Mouse (Mus musculus) midbrain, embryonic 16.5 days (tissue): Measurements from ENCODE around the gene Arpin. TPM values are rescaled to one million over a fixed set of nuclear protein-coding genes. Genes with fewer than 3 reads are reported as not detected.

Experiments
- ATAC-seq: fragments of 200-750 bp; cut with Nextera tagmentation; 2 replicates; pipeline ENCODE4 v1.8.0; 2017; ENCODE audit warnings: moderate TSS enrichment
- H3K27ac ChIP-seq: fragments of 300-500 bp; sonication (generic); 2 replicates; pipeline ENCODE4 v1.5.1; 2014; ENCODE audit warnings: mild to moderate bottlenecking, low read length, mixed read lengths
- H3K27me3 ChIP-seq: fragments of 300-500 bp; sonication (generic); 2 replicates; pipeline ENCODE4 v1.6.1; 2014; ENCODE audit warnings: low read depth, low read length, mixed read lengths; ENCODE audit not compliant: control insufficient read depth, insufficient read depth
- H3K36me3 ChIP-seq: fragments of 300-500 bp; sonication (generic); 2 replicates; pipeline ENCODE4 v1.6.1; 2014; ENCODE audit warnings: mild to moderate bottlenecking, low read length, moderate library complexity, mixed read lengths; ENCODE audit not compliant: control insufficient read depth, insufficient read depth
- H3K4me1 ChIP-seq: fragments of 300-500 bp; sonication (generic); 2 replicates; pipeline ENCODE4 v1.6.1; 2014; ENCODE audit warnings: mild to moderate bottlenecking, low read length, mixed read lengths; ENCODE audit not compliant: control insufficient read depth, insufficient read depth
- H3K4me2 ChIP-seq: fragments of 300-500 bp; sonication (generic); 2 replicates; pipeline ENCODE4 v1.6.1; 2014; ENCODE audit warnings: mild to moderate bottlenecking, low read length, mixed read lengths
- H3K4me3 ChIP-seq: fragments of 300-500 bp; sonication (generic); 2 replicates; pipeline ENCODE4 v1.5.1; 2014; ENCODE audit warnings: low read depth, mild to moderate bottlenecking, low read length, moderate library complexity, mixed read lengths
- H3K9ac ChIP-seq: fragments of 300-500 bp; sonication (generic); 2 replicates; pipeline ENCODE4 v1.6.1; 2014; ENCODE audit warnings: low read depth, low read length, mixed read lengths
- H3K9me3 ChIP-seq: fragments of 300-500 bp; sonication (generic); replicated peaks from 2 replicates; pipeline ENCODE4 v1.6.1; 2014; ENCODE audit warnings: mild to moderate bottlenecking, low read length, mixed read lengths; ENCODE audit not compliant: control insufficient read depth, poor library complexity, severe bottlenecking
- WGBS: fragments of 180-500 bp; shearing (Covaris S2); extraction: QIAGEN DNeasy Blood & Tissue Kit; methylation state at CpG from one replicate; pipeline ENCODE4 v1.1.7; 2014; 5-methylcytosine and 5-hydroxymethylcytosine counted together
- polyA plus RNA-seq: library from polyadenylated mRNA; unstranded; fragments of >200 nt; fragmentation: Nextera tagmentation; extraction: Ambion mirVana; gene quantifications from 2 replicates; pipeline ENCODE4 v1.2.1, GENCODE M21; 2015

Arpin gene
- polyA plus RNA-seq, 1 experiment from 2014 or later: 21.2 TPM

GRCm38 (mm10) chr7:79950236-79950635, 15.1 kb upstream of the Arpin start:
- Histone ChIP-seq H3K9ac (no peak overlapping the region), H3K27ac (no peak overlapping the region), H3K9me3 (0 out of 2 replicates have a peak, but pooled peaks cover 3% of the 10 kb centered on the region), H3K4me3 (no peak overlapping the region), H3K4me1 (no peaks in the 10 kb centered on the region), H3K4me2 (no peak overlapping the region), H3K36me3 (no peaks in the 10 kb centered on the region), H3K27me3 (no peaks in the 10 kb centered on the region)
- ATAC-seq: no peak
- WGBS: 88% methylated on average over 6 of the region's 6 CpGs

- H3K9me3 ChIP-seq: no peaks in the 10 kb centered on the region
- H3K27me3 ChIP-seq: no peaks in the 10 kb centered on the region
- H3K4me1 ChIP-seq: peaks cover 13% of the 10 kb centered on the region; the same call in 1 of the 2 replicates
- H3K27ac ChIP-seq: no peak overlapping the region
- peak overlapping the region; percentile 80 for H3K4me2 ChIP-seq
- 8% methylated on average over 19 of the region's 19 CpGs for WGBS
- no peaks in the 10 kb centered on the region for H3K36me3 ChIP-seq
- H3K9ac ChIP-seq: peak overlapping the region; percentile 77
- ATAC-seq: no peak
- peak overlapping the region; percentile 52 for H3K4me3 ChIP-seq
Observed at GRCm38 (mm10) chr7:79935511-79936205, 499 bp upstream of the Arpin start.

DNA sequence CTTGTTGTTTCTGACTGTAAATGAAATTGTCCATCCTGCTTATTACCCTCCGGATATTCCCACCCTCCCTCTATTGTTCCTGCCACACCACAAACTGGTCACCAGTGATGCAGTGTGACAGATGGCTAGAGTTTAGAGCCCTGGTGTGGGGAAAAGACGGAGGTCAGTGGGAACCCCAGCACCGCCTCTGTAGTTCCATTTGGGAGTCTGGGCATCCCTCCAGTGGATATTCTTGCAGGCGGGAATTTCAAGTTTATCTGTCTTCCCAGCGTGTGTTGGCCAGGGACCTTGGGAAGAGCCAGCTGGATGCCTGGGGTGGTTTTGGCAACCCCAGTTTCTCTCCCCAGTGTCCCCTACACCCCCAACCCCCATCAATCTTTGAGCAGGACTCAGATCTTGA, 698 bp downstream of the Arpin start:
- 33% methylated on average over 5 of the region's 5 CpGs for WGBS
- H3K9ac ChIP-seq: peak overlapping the region; percentile 77
- peak overlapping the region; percentile 72 for H3K27ac ChIP-seq
- peaks cover 13% of the 10 kb centered on the region; the same call in 1 of the 2 replicates for H3K4me1 ChIP-seq
- H3K27me3 ChIP-seq: no peaks in the 10 kb centered on the region
- 0 out of 2 replicates have a peak, but pooled peaks have one; percentile 15 for ATAC-seq
- H3K9me3 ChIP-seq: no peaks in the 10 kb centered on the region
- H3K36me3 ChIP-seq: no peaks in the 10 kb centered on the region
- H3K4me2 ChIP-seq: peak overlapping the region; percentile 80
- H3K4me3 ChIP-seq: peak overlapping the region; percentile 52

DNA sequence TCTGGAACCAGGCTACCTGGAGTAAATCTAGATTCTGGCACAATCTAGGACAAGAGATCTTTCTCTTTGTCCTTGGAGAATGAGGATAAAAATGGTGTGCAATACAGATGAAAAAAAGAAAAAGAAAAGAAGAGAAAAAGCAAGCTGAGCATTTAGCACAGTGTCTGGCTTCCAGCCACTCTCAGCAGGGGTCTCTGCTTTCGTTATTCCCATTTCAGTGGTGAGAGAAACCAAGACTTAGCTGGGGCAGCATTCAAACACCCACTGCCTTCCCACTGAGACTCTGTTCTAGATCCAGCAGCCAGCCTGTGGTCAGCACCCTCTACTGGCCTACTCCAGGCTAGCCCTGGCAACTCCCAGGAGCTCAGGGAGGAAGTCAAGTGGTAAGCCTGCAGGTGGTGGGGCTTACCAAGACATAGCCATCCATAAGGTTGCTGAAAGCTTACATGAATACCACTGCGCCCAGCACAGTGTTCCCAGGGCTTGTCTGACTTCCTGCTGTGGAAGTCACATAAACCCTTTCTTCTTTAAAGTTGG, 6.6 kb downstream of the Arpin start:
- no peak overlapping the region for H3K9ac ChIP-seq
- WGBS: 75% methylated on average over 2 of the region's 2 CpGs

DNA sequence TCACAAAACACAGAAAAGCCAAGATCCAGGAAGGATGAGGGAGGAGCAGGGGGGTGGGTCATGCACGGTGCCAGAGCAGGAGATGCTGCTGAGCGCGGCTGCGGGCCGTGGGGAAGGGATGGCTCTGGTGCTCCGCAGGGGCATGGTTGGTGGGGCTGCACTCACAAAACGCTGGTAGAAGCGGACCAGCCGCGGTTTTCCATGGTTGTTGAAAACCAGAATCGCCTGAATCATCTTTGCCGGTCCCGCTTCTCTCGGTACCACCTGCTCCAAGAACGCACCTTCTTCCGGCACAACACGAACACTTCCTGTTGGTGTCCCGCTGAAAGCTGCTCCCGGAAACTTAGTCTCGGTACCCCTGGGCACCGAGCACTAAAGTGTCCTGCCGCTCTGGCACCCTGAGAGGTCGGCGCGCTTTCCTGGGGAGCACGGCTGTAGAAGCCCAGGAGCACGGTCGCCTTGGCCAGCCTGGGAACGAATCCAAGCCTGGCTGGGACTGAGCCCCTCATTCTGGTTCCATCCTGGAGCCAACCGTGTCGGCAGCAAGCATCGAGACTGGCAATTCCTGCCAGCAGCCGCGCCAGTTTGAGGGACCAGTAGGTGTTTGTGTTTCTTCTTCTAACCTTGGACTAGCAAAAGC, 14.7 kb downstream of the Arpin start, which contains the start of gene Ap3s2:
Ap3s2 (minus strand) TSS at position 306 of the 640 bp plus-strand sequence.
- peaks cover 7% of the 10 kb centered on the region for H3K4me1 ChIP-seq
- H3K4me3 ChIP-seq: peak within 1 kb of the TSS; percentile 84
- no peaks in the 10 kb centered on the region for H3K9me3 ChIP-seq
- peak within 1 kb of the TSS; percentile 66 for H3K4me2 ChIP-seq
- WGBS: under 1% methylated on average over 34 of the region's 34 CpGs
- ATAC-seq: peak; percentile 97
- no peaks in the 10 kb centered on the region for H3K36me3 ChIP-seq
- peak within 1 kb of the TSS; percentile 74 for H3K9ac ChIP-seq
- no peaks in the 10 kb centered on the region for H3K27me3 ChIP-seq
- H3K27ac ChIP-seq: peak within 1 kb of the TSS; percentile 83

More for the DNA sequence above, 6.6 kb downstream of the Arpin start:
- Histone ChIP-seq H3K4me3 (no peak overlapping the region), H3K4me2 (no peak overlapping the region), H3K9me3 (no peaks in the 10 kb centered on the region), H3K36me3 (peaks cover 9% of the 10 kb centered on the region; the same call in 1 of the 2 replicates), H3K4me1 (no peaks in the 10 kb centered on the region), H3K27ac (no peak overlapping the region), H3K27me3 (no peaks in the 10 kb centered on the region)
- no peak for ATAC-seq

DNA sequence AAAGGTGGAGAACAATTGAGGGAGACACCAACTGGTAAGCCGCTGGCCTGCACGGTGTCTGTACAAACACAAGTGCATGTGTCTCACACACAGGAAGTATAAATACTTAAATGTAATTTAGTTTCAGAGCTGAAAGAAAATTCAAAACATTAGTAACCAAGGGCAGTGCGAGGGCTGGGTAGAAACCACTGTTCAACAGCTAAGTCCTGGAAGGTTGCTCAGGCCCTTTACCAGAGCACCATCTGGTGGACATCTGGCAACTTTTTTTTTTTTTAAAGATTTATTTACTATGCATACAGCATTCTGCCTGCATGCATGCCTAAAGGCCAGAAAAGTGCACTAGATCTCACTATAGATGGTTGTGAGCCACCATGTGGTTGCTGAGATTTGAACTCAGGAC, 20.6 kb downstream of the Arpin start:
- ATAC-seq: peak; percentile 28; the same call in 1 of the 2 replicates
- no peak overlapping the region for H3K4me3 ChIP-seq
- no peaks in the 10 kb centered on the region for H3K27me3 ChIP-seq
- H3K4me1 ChIP-seq: peaks cover 3% of the 10 kb centered on the region
- no peak overlapping the region for H3K27ac ChIP-seq
- no peak overlapping the region for H3K4me2 ChIP-seq
- no peak overlapping the region for H3K9ac ChIP-seq
- no peaks in the 10 kb centered on the region for H3K9me3 ChIP-seq
- 76% methylated on average over 3 of the region's 3 CpGs for WGBS
- peaks cover 9% of the 10 kb centered on the region for H3K36me3 ChIP-seq

GRCm38 (mm10) chr7:79907356-79907755, 27.8 kb downstream of the Arpin start:
- no peak overlapping the region for H3K27ac ChIP-seq
- H3K9me3 ChIP-seq: no peaks in the 10 kb centered on the region
- 81% methylated on average over 2 of the region's 2 CpGs for WGBS
- H3K27me3 ChIP-seq: no peaks in the 10 kb centered on the region
- H3K36me3 ChIP-seq: peaks cover 16% of the 10 kb centered on the region
- no peak overlapping the region for H3K9ac ChIP-seq
- no peak for ATAC-seq
- H3K4me1 ChIP-seq: no peaks in the 10 kb centered on the region
- H3K4me3 ChIP-seq: no peak overlapping the region
- no peak overlapping the region for H3K4me2 ChIP-seq

GRCm38 (mm10) chr7:79906914-79907313, 28.2 kb downstream of the Arpin start:
- Histone ChIP-seq H3K4me2 (no peak overlapping the region), H3K36me3 (peaks cover 16% of the 10 kb centered on the region), H3K4me1 (no peaks in the 10 kb centered on the region), H3K27me3 (no peaks in the 10 kb centered on the region), H3K27ac (no peak overlapping the region), H3K9ac (no peak overlapping the region), H3K9me3 (no peaks in the 10 kb centered on the region), H3K4me3 (no peak overlapping the region)
- WGBS: 90% methylated on average over 3 of the region's 3 CpGs
- no peak for ATAC-seq

DNA sequence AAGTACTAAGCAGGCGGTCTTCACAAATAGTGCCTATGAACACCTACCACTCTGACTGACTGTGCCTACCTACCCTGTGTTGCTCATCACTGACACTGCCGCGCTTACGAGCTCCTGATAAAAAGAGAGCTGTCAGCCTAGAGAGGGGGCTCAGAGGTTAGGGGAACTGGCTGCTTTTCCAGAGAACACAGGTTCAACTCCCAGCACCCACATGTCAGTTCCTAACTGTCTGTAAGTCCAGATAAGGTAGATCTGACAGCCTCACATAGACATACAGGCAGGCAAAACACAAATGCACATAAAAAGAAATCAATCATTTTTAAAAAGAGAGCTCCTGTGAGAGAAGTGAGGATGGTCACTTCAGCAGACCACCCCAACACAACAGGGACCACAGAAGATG, 30.0 kb downstream of the Arpin start:
- Histone ChIP-seq H3K27me3 (no peaks in the 10 kb centered on the region), H3K4me3 (no peak overlapping the region), H3K4me2 (no peak overlapping the region), H3K36me3 (peaks cover 18% of the 10 kb centered on the region), H3K27ac (no peak overlapping the region), H3K4me1 (no peaks in the 10 kb centered on the region), H3K9ac (no peak overlapping the region), H3K9me3 (no peaks in the 10 kb centered on the region)
- ATAC-seq: no peak
- 91% methylated on average over 4 of the region's 4 CpGs for whole genome bisulfite sequencing
